Mouse (Mus musculus) cerebellum, adult 11-12 months (tissue): ENCODE measurements around the gene Olfr878.

Source experiments
- DNase-seq: peaks from one replicate; pipeline ENCODE4 v3.0.0; 2022

Olfr878 gene

GRCm38 (mm10) chr9:37917540-37917939 is at the start of gene Olfr878:
TSS of gene Olfr878 (plus strand) at chr9:37917840.
- DNase-seq, result no peak

- DNase-seq, result no peak
Measured at GRCm38 (mm10) chr9:37870246-37870645, 47.4 kb upstream of the Olfr878 start.

- no peak for DNase-seq
Measured at GRCm38 (mm10) chr9:37871097-37871496, 46.5 kb upstream of the Olfr878 start.

- no peak for DNase-seq
Measured at GRCm38 (mm10) chr9:37871536-37871935, 46.1 kb upstream of the Olfr878 start.

- no peak for DNase-seq
Measured at GRCm38 (mm10) chr9:37890960-37891359, 26.7 kb upstream of the Olfr878 start.

- no peak for DNase-seq
Measured at GRCm38 (mm10) chr9:37896661-37897060, 21.0 kb upstream of the Olfr878 start, which contains the start of gene Olfr145. TSS of gene Olfr145 (plus strand) at chr9:37896724.

GRCm38 (mm10) chr9:37905555-37905954 is 12.1 kb upstream of the Olfr878 start:
- no peak for DNase-seq

GRCm38 (mm10) chr9:37918018-37918417 is 378 bp downstream of the Olfr878 start:
- DNase-seq, result no peak

GRCm38 (mm10) chr9:37924194-37924593 is 6.6 kb downstream of the Olfr878 start:
- DNase-seq, result no peak

GRCm38 (mm10) chr9:37925445-37925844 is 7.8 kb downstream of the Olfr878 start:
- no peak for DNase-seq

GRCm38 (mm10) chr9:37926019-37927013 is 8.7 kb downstream of the Olfr878 start:
- no peak for DNase-seq

GRCm38 (mm10) chr9:37932519-37932918 is 14.9 kb downstream of the Olfr878 start:
- DNase-seq, result peak; percentile 4

GRCm38 (mm10) chr9:37934146-37934545 is 16.5 kb downstream of the Olfr878 start:
- no peak for DNase-seq

- DNase-seq, result no peak
Measured at GRCm38 (mm10) chr9:37941167-37941566, 23.5 kb downstream of the Olfr878 start.
